Mouse (Mus musculus) liver, embryonic 15.5 days (tissue): Measurements from ENCODE around the gene Slc38a8. TPM values are rescaled to one million over a fixed set of nuclear protein-coding genes. Genes with fewer than 3 reads are reported as not detected.

ENCODE experiments used
- ATAC-seq: fragments of 200-750 bp; cut with Nextera tagmentation; 2 replicates; pipeline ENCODE4 v1.8.0; 2017; ENCODE audit warnings: moderate number of reproducible peaks, mild to moderate bottlenecking, moderate library complexity; ENCODE audit not compliant: insufficient read depth
- H3K27ac ChIP-seq: fragments of 300-500 bp; sonication (generic); replicated peaks from 2 replicates; pipeline ENCODE4 v1.5.1; 2015; ENCODE audit warnings: mild to moderate bottlenecking, inconsistent platforms
- H3K27me3 ChIP-seq: fragments of 300-500 bp; sonication (generic); 2 replicates; pipeline ENCODE4 v1.6.1; 2015; ENCODE audit warnings: mild to moderate bottlenecking, inconsistent platforms
- H3K36me3 ChIP-seq: fragments of 300-500 bp; sonication (generic); replicated peaks from 2 replicates; pipeline ENCODE4 v1.6.1; 2015; ENCODE audit warnings: moderate library complexity, mild to moderate bottlenecking, inconsistent platforms
- H3K4me1 ChIP-seq: fragments of 300-500 bp; sonication (generic); replicated peaks from 2 replicates; pipeline ENCODE4 v1.6.1; 2015; ENCODE audit warnings: inconsistent platforms
- H3K4me2 ChIP-seq: fragments of 300-500 bp; sonication (generic); 2 replicates; pipeline ENCODE4 v1.6.1; 2015; ENCODE audit warnings: moderate library complexity, mild to moderate bottlenecking, inconsistent platforms
- H3K4me3 ChIP-seq: fragments of 300-500 bp; sonication (generic); replicated peaks from 2 replicates; pipeline ENCODE4 v1.5.1; 2015; ENCODE audit warnings: mild to moderate bottlenecking, inconsistent platforms
- H3K9ac ChIP-seq: fragments of 300-500 bp; sonication (generic); 2 replicates; pipeline ENCODE4 v1.6.1; 2015; ENCODE audit warnings: moderate library complexity, mild to moderate bottlenecking, inconsistent platforms
- H3K9me3 ChIP-seq: fragments of 300-500 bp; sonication (generic); replicated peaks from 2 replicates; pipeline ENCODE4 v1.6.1; 2016; ENCODE audit warnings: inconsistent platforms
- WGBS: fragments of 180-500 bp; shearing (Covaris S2); methylation state at CpG from one replicate; pipeline ENCODE4 v1.1.7; 2015; ENCODE audit warnings: mixed read lengths; ENCODE audit not compliant: insufficient replicate concordance; 5-methylcytosine and 5-hydroxymethylcytosine counted together
- polyA plus RNA-seq: library from polyadenylated mRNA; unstranded; fragments of >200 nt; fragmentation: Nextera tagmentation; extraction: Ambion mirVana; gene quantifications from 2 replicates; pipeline ENCODE4 v1.2.1, GENCODE M21; 2015

Gene Slc38a8
- polyA plus RNA-seq, 1 experiment from 2014 or later, result not detected

- Histone ChIP-seq H3K4me2 (no peak overlapping the region), H3K9me3 (no peaks in the 10 kb centered on the region), H3K36me3 (0 out of 2 replicates have a peak, but pooled peaks cover 6% of the 10 kb centered on the region), H3K27ac (no peak overlapping the region), H3K27me3 (peaks cover 54% of the 10 kb centered on the region), H3K4me3 (no peak overlapping the region), H3K4me1 (0 out of 2 replicates have a peak, but pooled peaks cover 7% of the 10 kb centered on the region), H3K9ac (no peak overlapping the region)
- WGBS, result 58% methylated on average over 12 of the region's 12 CpGs
- no peak for ATAC-seq
Measured at GRCm38 (mm10) chr8:119449627-119450026, 51.9 kb downstream of the Slc38a8 start.

GRCm38 (mm10) chr8:119447781-119448170 lies 53.7 kb downstream of the Slc38a8 start:
- peaks cover 18% of the 10 kb centered on the region for H3K36me3 ChIP-seq
- H3K27ac ChIP-seq, result no peak overlapping the region
- no peak overlapping the region for H3K4me3 ChIP-seq
- no peak overlapping the region for H3K9ac ChIP-seq
- H3K4me2 ChIP-seq, result no peak overlapping the region
- no peaks in the 10 kb centered on the region for H3K9me3 ChIP-seq
- WGBS, result 5% methylated on average over 17 of the region's 17 CpGs
- H3K27me3 ChIP-seq, result peaks cover 54% of the 10 kb centered on the region
- no peak for ATAC-seq
- 0 out of 2 replicates have a peak, but pooled peaks cover 7% of the 10 kb centered on the region for H3K4me1 ChIP-seq

- peaks cover 24% of the 10 kb centered on the region for H3K36me3 ChIP-seq
- no peaks in the 10 kb centered on the region for H3K9me3 ChIP-seq
- WGBS, result 1% methylated on average over 46 of the region's 80 CpGs
- H3K27me3 ChIP-seq, result peaks cover 54% of the 10 kb centered on the region
- H3K9ac ChIP-seq, result no peak overlapping the region
- peak overlapping the region; percentile 42; the same call in 1 of the 2 replicates for H3K4me3 ChIP-seq
- peaks cover 7% of the 10 kb centered on the region; the same call in 1 of the 2 replicates for H3K4me1 ChIP-seq
- peak overlapping the region; percentile 60 for H3K4me2 ChIP-seq
- ATAC-seq, result peak; percentile 8; the same call in 1 of the 2 replicates
- H3K27ac ChIP-seq, result no peak overlapping the region
Measured at GRCm38 (mm10) chr8:119446990-119447780, 54.3 kb downstream of the Slc38a8 start.

- Histone ChIP-seq H3K27me3 (peaks cover 54% of the 10 kb centered on the region), H3K36me3 (peaks cover 30% of the 10 kb centered on the region), H3K9me3 (no peaks in the 10 kb centered on the region), H3K4me2 (peak within 1 kb of the TSS; percentile 60), H3K27ac (no peak within 1 kb of the TSS), H3K4me1 (peaks cover 11% of the 10 kb centered on the region), H3K4me3 (peak within 1 kb of the TSS; percentile 42), H3K9ac (no peak within 1 kb of the TSS)
- 3% methylated on average over 41 of the region's 52 CpGs for WGBS
- ATAC-seq, result peak; percentile 32
Measured at GRCm38 (mm10) chr8:119446211-119446989, 55.1 kb downstream of the Slc38a8 start, which contains the start of gene Necab2. Gene Necab2, plus strand, starts transcription at chr8:119446719.

- Histone ChIP-seq H3K27ac (no peak overlapping the region), H3K9me3 (no peaks in the 10 kb centered on the region), H3K4me1 (peaks cover 25% of the 10 kb centered on the region), H3K27me3 (peaks cover 30% of the 10 kb centered on the region), H3K36me3 (peaks cover 34% of the 10 kb centered on the region), H3K9ac (no peak overlapping the region), H3K4me3 (no peak overlapping the region), H3K4me2 (no peak overlapping the region)
- ATAC-seq, result no peak
- 82% methylated on average over 8 of the region's 8 CpGs for WGBS
Measured at GRCm38 (mm10) chr8:119442970-119443369, 58.5 kb downstream of the Slc38a8 start.

GRCm38 (mm10) chr8:119442013-119442412 lies 59.5 kb downstream of the Slc38a8 start:
- Histone ChIP-seq H3K9ac (no peak overlapping the region), H3K4me1 (peaks cover 28% of the 10 kb centered on the region), H3K4me2 (no peak overlapping the region), H3K27ac (no peak overlapping the region), H3K4me3 (no peak overlapping the region), H3K36me3 (peaks cover 34% of the 10 kb centered on the region), H3K27me3 (peaks cover 21% of the 10 kb centered on the region), H3K9me3 (no peaks in the 10 kb centered on the region)
- 48% methylated on average over 5 of the region's 5 CpGs for WGBS
- no peak for ATAC-seq

- Histone ChIP-seq H3K4me2 (peak overlapping the region; percentile 51; the same call in 1 of the 2 replicates), H3K4me1 (peaks cover 30% of the 10 kb centered on the region), H3K9me3 (no peaks in the 10 kb centered on the region), H3K27ac (no peak overlapping the region), H3K4me3 (no peak overlapping the region), H3K36me3 (peaks cover 34% of the 10 kb centered on the region), H3K9ac (no peak overlapping the region), H3K27me3 (peaks cover 10% of the 10 kb centered on the region)
- ATAC-seq, result no peak; the same call in 1 of the 2 replicates
- WGBS, result 43% methylated on average over 1 of the region's 1 CpGs
Measured at GRCm38 (mm10) chr8:119440952-119441270, 60.6 kb downstream of the Slc38a8 start.

- Histone ChIP-seq H3K4me3 (peak overlapping the region; percentile 55; the same call in 1 of the 2 replicates), H3K9ac (0 out of 2 replicates have a peak overlapping the region, but pooled peaks have one; percentile 6), H3K4me2 (peak overlapping the region; percentile 51), H3K4me1 (peaks cover 32% of the 10 kb centered on the region), H3K27me3 (peaks cover 5% of the 10 kb centered on the region; the same call in 1 of the 2 replicates), H3K9me3 (no peaks in the 10 kb centered on the region), H3K36me3 (peaks cover 34% of the 10 kb centered on the region), H3K27ac (0 out of 2 replicates have a peak overlapping the region, but pooled peaks have one; percentile 14)
- ATAC-seq, result no peak; the same call in 1 of the 2 replicates
- WGBS, result 22% methylated on average over 16 of the region's 16 CpGs
Measured at GRCm38 (mm10) chr8:119440250-119440951, 61.1 kb downstream of the Slc38a8 start.

- WGBS, result 66% methylated on average over 7 of the region's 7 CpGs
- H3K36me3 ChIP-seq, result peaks cover 30% of the 10 kb centered on the region
- H3K4me3 ChIP-seq, result peak overlapping the region; percentile 55
- peak overlapping the region; percentile 51 for H3K4me2 ChIP-seq
- H3K9ac ChIP-seq, result 0 out of 2 replicates have a peak overlapping the region, but pooled peaks have one; percentile 6
- no peaks in the 10 kb centered on the region for H3K9me3 ChIP-seq
- H3K27me3 ChIP-seq, result no peaks in the 10 kb centered on the region
- ATAC-seq, result no peak
- H3K27ac ChIP-seq, result no peak overlapping the region
- H3K4me1 ChIP-seq, result peaks cover 38% of the 10 kb centered on the region
Measured at GRCm38 (mm10) chr8:119439893-119440249, 61.6 kb downstream of the Slc38a8 start.

GRCm38 (mm10) chr8:119439424-119439823 lies 62.1 kb downstream of the Slc38a8 start:
- 58% methylated on average over 2 of the region's 2 CpGs for WGBS
- Histone ChIP-seq H3K36me3 (peaks cover 26% of the 10 kb centered on the region), H3K4me2 (peak overlapping the region; percentile 51), H3K4me3 (peak overlapping the region; percentile 55), H3K27ac (no peak overlapping the region), H3K27me3 (no peaks in the 10 kb centered on the region), H3K9ac (0 out of 2 replicates have a peak overlapping the region, but pooled peaks have one; percentile 6), H3K9me3 (no peaks in the 10 kb centered on the region), H3K4me1 (peaks cover 41% of the 10 kb centered on the region)
- ATAC-seq, result no peak
